Mouse (Mus musculus): Measurements from ENCODE around the gene Prss57. TPM values are rescaled to one million over a fixed set of nuclear protein-coding genes. Genes with fewer than 3 reads are reported as not detected.

The Prss57 gene
- polyA plus RNA-seq, 3 experiments from 2014 or later, result 0.57 to 1.1 TPM; not detected in 1

GRCm38 (mm10) chr10:79806972-79807371 lies 16.2 kb upstream of the Prss57 start:
- ATAC-seq, result no peak

GRCm38 (mm10) chr10:79806331-79806730 lies 15.6 kb upstream of the Prss57 start:
- no peak for ATAC-seq

- ATAC-seq, result no peak
These were observed 14.9 kb upstream of the Prss57 start for GRCm38 (mm10) chr10:79805636-79806035.

GRCm38 (mm10) chr10:79803716-79804323 lies 13.1 kb upstream of the Prss57 start:
- no peak for ATAC-seq

- no peak for ATAC-seq
These were observed 11.7 kb upstream of the Prss57 start for GRCm38 (mm10) chr10:79802331-79802971.

- no peak for ATAC-seq
These were observed 11.1 kb upstream of the Prss57 start for GRCm38 (mm10) chr10:79801837-79802236.

GRCm38 (mm10) chr10:79800508-79800907 lies 9.7 kb upstream of the Prss57 start:
- no peak for ATAC-seq

- no peak for ATAC-seq
These were observed 7.6 kb upstream of the Prss57 start for GRCm38 (mm10) chr10:79798289-79798928.

- ATAC-seq, result no peak
These were observed 6.6 kb upstream of the Prss57 start for GRCm38 (mm10) chr10:79797326-79797725.

GRCm38 (mm10) chr10:79795905-79796304 lies 5.1 kb upstream of the Prss57 start:
- ATAC-seq, result no peak

GRCm38 (mm10) chr10:79794491-79794931 lies 3.8 kb upstream of the Prss57 start:
- ATAC-seq, result no peak

- no peak for ATAC-seq
These were observed 3.2 kb upstream of the Prss57 start for GRCm38 (mm10) chr10:79793738-79794490.

- peak; percentile 68 for ATAC-seq
These were observed 2.4 kb upstream of the Prss57 start, which contains the start of gene Palm for GRCm38 (mm10) chr10:79793051-79793737. Palm (plus strand) TSS chr10:79793572.

GRCm38 (mm10) chr10:79792339-79793040 lies 1.7 kb upstream of the Prss57 start:
- no peak for ATAC-seq

- ATAC-seq, result no peak
These were observed 1.2 kb downstream of the Prss57 start for GRCm38 (mm10) chr10:79789581-79789980.

- ATAC-seq, result peak; percentile 58
These were observed 2.2 kb downstream of the Prss57 start for GRCm38 (mm10) chr10:79788386-79789158.

GRCm38 (mm10) chr10:79783920-79784800 lies 6.6 kb downstream of the Prss57 start:
- no peak for ATAC-seq

- no peak for ATAC-seq
These were observed 7.7 kb downstream of the Prss57 start for GRCm38 (mm10) chr10:79783050-79783449.

GRCm38 (mm10) chr10:79781956-79782355 lies 8.8 kb downstream of the Prss57 start:
- ATAC-seq, result no peak

GRCm38 (mm10) chr10:79781139-79781538 lies 9.6 kb downstream of the Prss57 start:
- no peak for ATAC-seq

Measured in inflammation-experienced regulatory T-cells, adult 6 months (primary cell).